Mouse (Mus musculus) embryo, embryonic 11.5 days (tissue): Measurements from ENCODE around the gene Pif1.

Source experiments
- DNase-seq: peaks from one replicate; pipeline ENCODE4 v3.0.0-alpha.2; 2012; ENCODE audit warnings: low read depth, low spot score

Gene Pif1

GRCm38 (mm10) chr9:65593596-65593995 is 6.6 kb downstream of the Pif1 start:
- DNase-seq = no peak

DNA sequence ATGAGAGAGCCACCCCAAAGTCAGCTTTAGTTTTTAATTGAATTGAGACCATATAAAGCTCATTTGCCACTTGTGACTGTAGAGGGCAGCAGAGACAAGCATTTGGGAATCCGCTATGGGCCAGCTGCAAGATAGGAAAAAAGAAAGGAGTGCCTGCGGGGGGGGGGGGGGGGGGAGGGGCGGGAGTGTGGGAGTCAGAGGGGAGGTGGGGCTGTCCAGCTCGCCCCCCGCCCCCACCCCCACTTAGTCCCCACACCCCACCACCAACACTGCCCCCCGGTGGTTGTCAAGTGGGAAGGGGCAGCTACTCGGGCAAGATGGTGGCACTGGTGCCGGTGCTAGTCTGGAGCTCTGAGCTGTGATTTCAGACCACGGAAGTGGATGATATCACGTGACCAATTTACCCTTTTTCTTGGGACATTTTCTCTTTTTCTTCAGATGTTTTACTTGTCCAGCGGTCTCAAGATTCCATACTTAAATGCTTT is 11.8 kb downstream of the Pif1 start:
- DNase-seq = no peak

GRCm38 (mm10) chr9:65600951-65601350 is 14.0 kb downstream of the Pif1 start:
- no peak for DNase-seq

GRCm38 (mm10) chr9:65603401-65604102 is 16.6 kb downstream of the Pif1 start:
- no peak for DNase-seq

DNA sequence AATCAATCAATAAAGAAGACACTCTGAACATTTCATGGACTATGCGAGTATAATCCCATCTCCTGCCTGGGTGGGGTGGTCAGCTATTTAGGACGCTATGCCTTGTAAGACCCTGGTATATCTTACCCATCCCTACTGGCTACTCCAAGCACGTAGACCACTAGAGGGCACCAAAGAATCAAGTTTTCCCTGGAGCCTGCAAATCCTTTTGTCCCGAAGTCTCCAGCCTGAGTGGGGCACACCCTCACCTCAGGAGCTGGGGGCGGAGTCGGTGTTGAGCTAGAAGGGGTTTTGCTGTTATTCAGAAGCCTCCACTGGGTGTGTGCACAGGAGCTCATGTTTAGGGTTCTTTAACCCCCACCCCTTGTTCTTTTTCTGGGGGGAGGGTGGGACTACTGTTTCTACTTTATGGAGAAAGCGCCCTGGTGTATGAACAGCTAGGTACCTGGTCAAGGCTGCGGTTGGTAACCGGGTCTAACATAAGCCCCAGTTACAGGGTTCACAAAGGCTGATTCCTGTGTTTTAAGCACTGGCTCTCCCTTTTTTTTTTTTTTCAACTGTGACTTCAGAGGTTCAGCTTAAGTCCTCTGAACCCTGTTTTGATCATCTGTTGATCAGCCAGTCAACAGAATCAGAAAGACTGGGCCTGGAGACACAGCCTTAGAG is 18.6 kb downstream of the Pif1 start:
- peak; percentile 91 for DNase-seq

GRCm38 (mm10) chr9:65606321-65607109 is 19.6 kb downstream of the Pif1 start:
- no peak for DNase-seq

DNA sequence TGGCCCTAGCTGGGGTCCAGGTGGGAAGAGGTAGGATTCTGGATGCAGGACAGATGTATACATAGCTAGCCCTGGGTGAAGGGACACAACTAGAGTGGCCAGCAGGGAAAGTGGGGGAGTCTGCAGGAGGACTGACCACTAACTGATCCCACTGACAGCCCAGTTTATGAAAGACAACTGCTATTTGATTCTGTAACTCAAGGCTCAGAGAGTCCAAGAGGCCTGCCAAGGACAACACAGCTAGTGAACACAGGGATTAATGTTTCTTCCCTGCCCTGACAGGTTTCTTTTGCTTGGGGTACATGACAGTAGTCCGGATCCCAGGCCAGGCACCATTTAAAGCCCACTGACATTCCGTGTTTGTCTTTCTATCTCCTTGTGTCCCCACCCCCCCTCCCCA is 20.2 kb downstream of the Pif1 start:
- no peak for DNase-seq

- DNase-seq = no peak
These were observed 25.1 kb downstream of the Pif1 start for GRCm38 (mm10) chr9:65611969-65612486.

GRCm38 (mm10) chr9:65613098-65613497 is 26.1 kb downstream of the Pif1 start:
- no peak for DNase-seq

- no peak for DNase-seq
These were observed 32.4 kb downstream of the Pif1 start for GRCm38 (mm10) chr9:65619311-65619710.

DNA sequence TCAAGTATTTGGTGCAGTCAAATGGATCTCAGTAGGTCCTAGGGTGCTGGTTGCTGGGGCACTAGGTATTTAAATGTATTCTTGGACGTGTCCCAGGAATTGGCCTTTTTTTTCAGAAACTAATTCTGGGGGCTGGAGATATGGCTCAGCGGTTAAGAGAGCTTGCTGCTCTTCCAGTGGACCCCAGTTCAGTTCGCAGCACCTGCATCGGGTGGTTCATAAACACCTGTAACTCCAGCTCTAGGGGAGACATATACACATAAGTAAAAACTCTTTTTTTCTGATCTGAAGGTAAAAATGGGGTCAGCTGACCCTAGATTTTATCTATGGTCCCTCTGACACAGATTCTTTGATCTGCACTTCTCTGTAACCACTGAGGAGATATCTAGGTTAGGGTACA is 34.2 kb downstream of the Pif1 start:
- DNase-seq = no peak

DNA sequence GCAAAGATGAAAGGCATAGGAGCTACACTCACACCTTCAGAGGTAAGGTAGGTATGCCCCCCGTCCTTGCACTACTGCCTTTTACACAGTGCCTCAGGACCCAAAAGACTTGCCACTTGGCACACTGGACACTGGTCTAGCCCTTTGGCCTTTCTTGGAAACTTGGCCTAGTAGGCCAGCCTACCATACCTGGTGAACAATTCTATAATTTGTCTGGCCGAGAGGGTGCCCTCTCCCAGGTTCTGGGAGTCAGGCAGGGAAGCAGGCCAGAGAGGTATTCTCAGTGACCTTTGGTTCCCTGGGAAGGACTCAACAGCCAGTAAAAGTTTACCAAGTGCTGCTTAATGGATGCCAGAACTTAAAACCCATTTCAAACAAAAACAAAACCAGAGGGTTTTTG is 34.7 kb downstream of the Pif1 start:
- no peak for DNase-seq

DNA sequence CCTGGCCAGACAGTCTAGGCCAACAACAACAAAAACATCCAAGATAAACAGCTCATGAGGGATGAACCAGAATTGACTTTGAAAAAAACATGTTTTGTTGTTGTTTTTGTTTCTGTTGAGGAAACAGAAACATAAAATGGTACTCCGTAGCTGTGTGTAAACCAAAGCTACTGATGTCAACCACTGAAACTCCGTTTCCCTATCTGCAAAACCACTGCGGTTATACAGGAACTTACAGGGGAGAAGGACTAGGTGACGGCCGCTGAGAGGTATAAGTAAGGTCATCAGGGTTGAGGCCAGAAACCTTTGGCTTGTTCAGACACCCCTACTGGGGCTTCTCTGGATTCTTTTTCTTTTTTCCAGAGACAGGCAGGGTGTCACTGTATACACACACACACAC is 35.9 kb downstream of the Pif1 start:
- no peak for DNase-seq

DNA sequence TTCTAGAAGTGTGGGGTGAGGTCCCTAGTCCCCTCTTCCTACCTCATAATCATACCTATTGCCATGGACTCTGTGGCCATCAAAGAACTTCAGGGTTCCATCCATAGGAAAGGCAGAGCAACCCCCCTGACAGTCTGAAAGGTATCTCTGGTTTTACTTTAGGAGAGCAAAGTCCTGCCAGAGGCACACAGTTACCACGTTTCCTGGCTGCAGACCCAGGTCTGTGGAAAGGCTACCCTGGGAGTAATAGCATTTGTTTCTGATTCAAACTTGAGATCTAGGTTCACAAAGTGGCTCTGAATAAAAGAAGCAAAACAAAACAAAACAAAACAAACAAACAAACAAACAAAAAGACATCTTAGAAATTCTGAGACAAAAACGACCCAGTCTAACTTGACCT is 37.3 kb downstream of the Pif1 start:
- DNase-seq = no peak

DNA sequence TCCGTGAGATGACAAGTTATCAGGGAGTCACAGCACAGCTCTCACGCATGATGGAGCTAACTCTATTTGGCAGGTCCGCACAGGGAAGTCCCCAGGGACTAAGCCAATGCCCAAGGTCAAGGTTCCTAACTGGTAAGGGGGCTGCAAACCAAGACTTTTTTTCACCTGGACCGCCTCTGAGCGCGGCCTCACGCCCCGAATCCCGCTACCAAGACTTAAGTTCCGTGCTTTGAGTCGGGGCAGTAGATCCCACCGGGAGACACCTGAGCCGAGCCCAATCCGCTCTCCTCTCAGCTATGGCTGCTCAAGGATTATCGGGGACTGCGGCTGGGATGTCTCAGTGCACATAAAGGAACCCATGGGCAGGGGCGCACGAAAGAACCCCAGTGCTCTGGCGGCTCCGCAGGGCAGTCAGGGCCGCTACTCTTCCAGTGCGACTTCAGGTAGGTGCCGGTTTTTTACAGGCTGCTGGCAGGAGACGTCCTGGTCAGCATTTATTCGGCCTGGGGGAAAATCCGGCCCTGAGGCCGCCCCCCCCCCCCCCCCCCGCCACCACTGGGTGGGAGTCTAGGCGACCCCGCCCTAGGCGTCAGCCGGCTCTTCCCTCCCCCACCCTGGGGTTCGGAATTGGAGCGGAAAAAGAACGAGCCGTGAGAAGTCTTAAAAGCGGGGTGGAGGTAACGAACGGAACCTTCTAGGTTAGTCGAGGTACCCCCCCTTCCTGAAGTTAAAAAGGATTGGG is 42.2 kb downstream of the Pif1 start, which contains the start of gene Rbpms2:
Gene Rbpms2, plus strand, starts transcription at position 624 of the 742 bp plus-strand sequence.
- DNase-seq = no peak

DNA sequence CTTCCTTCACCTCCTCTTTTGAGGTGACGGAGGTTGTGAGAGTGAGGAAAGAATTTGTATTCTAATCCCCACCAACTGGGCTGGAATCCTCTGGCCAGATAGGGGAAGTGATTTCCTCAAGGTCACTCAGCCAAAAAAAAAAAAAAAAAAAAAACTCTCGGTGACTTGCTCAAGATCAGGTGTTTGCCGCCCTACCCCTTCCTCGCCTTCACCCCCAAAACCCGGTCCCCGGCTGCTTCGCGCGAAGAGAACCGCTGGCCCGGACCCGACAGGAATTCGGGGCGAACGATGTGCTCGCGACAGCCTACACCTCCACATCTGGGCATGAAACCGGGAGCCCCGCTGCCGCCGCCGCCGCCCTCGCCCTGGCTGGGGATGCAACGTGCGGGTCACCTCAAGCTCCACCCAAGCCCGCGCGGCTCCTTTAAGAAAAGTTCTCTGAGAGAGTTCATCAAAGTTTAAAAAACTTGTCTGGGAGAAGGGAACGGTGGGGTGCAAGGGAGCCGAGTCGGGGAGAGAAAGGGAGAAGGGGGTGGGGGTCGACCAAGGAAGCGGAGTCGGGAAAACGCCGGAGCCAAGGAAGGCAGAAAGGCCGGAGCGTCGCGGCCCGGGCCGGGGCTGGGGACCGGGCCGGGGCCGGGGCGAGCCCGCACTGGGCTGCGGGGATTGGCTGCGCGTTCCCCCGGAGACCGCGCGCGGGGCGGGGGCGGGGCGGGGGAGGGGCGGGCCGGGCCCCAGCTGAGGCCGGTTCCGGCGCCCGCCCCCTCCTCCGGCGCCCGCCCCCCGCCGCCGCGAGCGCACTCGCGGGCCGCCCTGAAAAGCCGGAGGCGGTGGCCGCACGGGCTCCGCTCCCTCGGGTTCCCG is 43.0 kb downstream of the Pif1 start:
- DNase-seq = peak; percentile 39

DNA sequence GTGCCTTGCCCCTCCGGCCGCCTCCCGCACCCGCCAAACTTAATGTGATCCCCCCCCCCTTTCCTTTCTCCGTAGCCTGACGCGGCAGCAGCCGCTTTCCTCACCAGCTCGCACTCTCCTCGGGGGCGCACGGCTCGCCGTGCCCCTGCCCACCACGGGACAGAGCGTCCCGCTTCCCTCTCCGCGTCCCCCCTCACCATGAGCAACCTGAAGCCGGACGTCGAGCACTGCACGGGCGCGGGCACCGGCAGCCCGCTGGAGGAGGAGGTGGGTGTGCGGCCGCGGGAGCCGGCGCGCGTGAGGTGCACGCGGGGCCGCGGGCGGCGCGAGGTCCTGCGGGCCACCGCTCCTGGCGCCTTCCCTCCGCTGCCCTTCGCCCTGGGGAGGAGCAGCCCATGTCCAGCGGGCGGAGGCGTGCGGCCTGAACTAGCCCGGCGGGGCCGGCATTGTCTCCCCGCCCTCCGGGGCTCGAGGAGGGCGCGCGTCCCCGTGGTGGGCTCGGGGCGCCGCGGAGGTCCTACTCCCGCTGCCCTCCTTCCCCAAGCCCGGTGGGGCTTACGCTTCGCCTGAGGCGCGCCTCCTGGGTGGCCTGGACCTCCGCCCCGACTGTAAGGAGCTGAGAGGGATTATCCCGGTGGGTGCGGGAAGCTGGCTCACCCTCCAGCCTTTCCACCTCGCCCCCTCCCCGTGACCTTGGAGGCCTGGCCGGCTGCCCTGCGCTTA is 43.8 kb downstream of the Pif1 start:
- DNase-seq = peak; percentile 30

DNA sequence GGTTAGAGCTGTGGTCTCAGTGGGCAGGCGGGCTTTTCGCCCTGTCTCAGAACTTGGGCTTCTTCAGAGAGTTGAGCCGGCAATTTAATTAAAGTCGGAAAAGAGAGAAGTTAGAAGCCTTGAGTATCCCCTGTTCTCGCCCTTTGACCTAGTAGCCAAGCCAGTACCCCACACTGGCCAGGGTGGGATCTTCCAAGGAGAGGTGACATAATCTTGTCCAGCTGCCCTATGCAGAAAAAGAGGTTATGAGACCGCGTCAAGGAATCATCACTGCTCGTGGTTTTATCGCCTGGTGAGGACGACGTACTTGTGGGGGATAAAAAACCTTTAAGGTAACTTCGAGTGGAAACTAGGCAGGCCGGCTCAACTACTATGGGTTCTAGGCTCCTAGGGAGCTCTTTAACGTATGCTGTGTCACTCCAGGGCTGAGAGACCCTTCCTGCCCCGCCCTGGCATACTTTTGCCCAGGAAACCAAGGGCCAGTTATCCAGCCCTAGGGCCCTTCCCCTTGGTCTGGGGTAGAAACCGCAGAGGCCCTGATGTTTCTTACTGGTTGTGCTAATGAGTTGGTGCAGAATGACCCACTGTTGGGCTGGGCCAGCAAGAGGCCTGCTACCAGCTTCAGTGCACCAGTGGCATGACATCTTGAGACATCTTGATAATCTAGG is 44.5 kb downstream of the Pif1 start:
- DNase-seq = no peak

DNA sequence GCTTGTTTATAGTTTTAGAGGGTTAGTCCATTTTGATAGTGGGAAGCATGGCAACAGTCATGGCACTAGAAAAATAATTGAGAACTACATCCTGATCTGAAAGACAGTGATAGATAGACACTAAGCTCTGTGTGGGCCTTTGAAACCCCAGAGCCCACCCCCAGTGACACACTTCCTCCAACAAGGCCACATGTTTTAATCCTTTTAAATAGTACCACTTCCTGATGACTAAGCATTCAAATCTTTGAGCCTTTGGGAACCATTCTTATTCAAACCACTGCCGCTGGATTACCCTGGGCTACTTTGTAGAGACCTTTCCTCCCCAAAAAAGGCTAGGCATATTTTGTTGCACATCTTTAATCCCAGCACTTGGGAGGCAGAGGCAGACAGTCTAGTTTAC is 48.8 kb downstream of the Pif1 start:
- no peak for DNase-seq
